Mouse (Mus musculus) E14TG2a.4 (cell line): ENCODE data around the gene Acvr2a.

Source experiments
- H3K27me3 ChIP-seq: 2 replicates; pipeline ENCODE4 v1.6.1; 2014; ENCODE audit warnings: low read length, control low read depth; ENCODE audit not compliant: insufficient read depth
- H3K36me3 ChIP-seq: 2 replicates; pipeline ENCODE4 v1.6.1; 2014; ENCODE audit warnings: low read length, control low read depth; ENCODE audit not compliant: insufficient read depth
- H3K4me1 ChIP-seq: replicated peaks from 2 replicates; pipeline ENCODE4 v1.6.1; 2014; ENCODE audit warnings: low read depth, low read length, control low read depth
- H3K4me3 ChIP-seq: replicated peaks from 2 replicates; pipeline ENCODE4 v1.5.1; 2014; ENCODE audit warnings: mild to moderate bottlenecking, low read length
- H3K9me3 ChIP-seq: 2 replicates; pipeline ENCODE4 v1.6.1; 2014; ENCODE audit warnings: low read length, control low read depth
- CTCF ChIP-seq: conservative IDR thresholded peaks from 2 replicates; pipeline ENCODE4 v1.5.1; 2014; ENCODE audit warnings: low read length
- NANOG ChIP-seq: IDR thresholded peaks from 2 replicates; pipeline ENCODE4 v1.6.1; 2014; ENCODE audit warnings: borderline replicate concordance, low read length, mixed read lengths
- POU5F1 ChIP-seq: IDR thresholded peaks from 2 replicates; pipeline ENCODE4 v1.6.1; 2014; ENCODE audit warnings: low read length, borderline replicate concordance

Acvr2a gene

GRCm38 (mm10) chr2:48813371-48814222, at the start of gene Acvr2a:
Acvr2a (plus strand) TSS chr2:48814109.
- H3K36me3 ChIP-seq: no peaks in the 10 kb centered on the region
- H3K4me1 ChIP-seq: peaks cover 36% of the 10 kb centered on the region
- H3K4me3 ChIP-seq: peak within 1 kb of the TSS; percentile 89
- H3K9me3 ChIP-seq: peaks cover 4% of the 10 kb centered on the region; the same call in 1 of the 2 replicates
- TF ChIP-seq CTCF (no peak), POU5F1 (no peak), NANOG (no peak)
- H3K27me3 ChIP-seq: peaks cover 14% of the 10 kb centered on the region

GRCm38 (mm10) chr2:48766513-48766912, 47.4 kb upstream of the Acvr2a start:
- TF ChIP-seq NANOG: no peak
- TF ChIP-seq POU5F1: no peak
- Histone ChIP-seq H3K9me3 (no peaks in the 10 kb centered on the region), H3K4me3 (no peak overlapping the region), H3K27me3 (no peaks in the 10 kb centered on the region), H3K4me1 (no peaks in the 10 kb centered on the region), H3K36me3 (no peaks in the 10 kb centered on the region)

- Histone ChIP-seq H3K27me3 (no peaks in the 10 kb centered on the region), H3K9me3 (no peaks in the 10 kb centered on the region), H3K4me3 (no peak overlapping the region), H3K4me1 (no peaks in the 10 kb centered on the region), H3K36me3 (no peaks in the 10 kb centered on the region)
- no peak for TF ChIP-seq POU5F1
- no peak for TF ChIP-seq NANOG
- no peak for TF ChIP-seq CTCF
These were observed 46.1 kb upstream of the Acvr2a start for GRCm38 (mm10) chr2:48767778-48768177.

- Histone ChIP-seq H3K4me1 (no peaks in the 10 kb centered on the region), H3K9me3 (no peaks in the 10 kb centered on the region), H3K36me3 (no peaks in the 10 kb centered on the region), H3K4me3 (no peak overlapping the region), H3K27me3 (no peaks in the 10 kb centered on the region)
- TF ChIP-seq POU5F1: no peak
- no peak for TF ChIP-seq CTCF
- no peak for TF ChIP-seq NANOG
These were observed 45.7 kb upstream of the Acvr2a start for GRCm38 (mm10) chr2:48768219-48768618.

GRCm38 (mm10) chr2:48770100-48770499, 43.8 kb upstream of the Acvr2a start:
- Histone ChIP-seq H3K36me3 (no peaks in the 10 kb centered on the region), H3K4me3 (no peak overlapping the region), H3K4me1 (no peaks in the 10 kb centered on the region), H3K9me3 (no peaks in the 10 kb centered on the region), H3K27me3 (no peaks in the 10 kb centered on the region)
- TF ChIP-seq NANOG: no peak
- no peak for TF ChIP-seq CTCF
- no peak for TF ChIP-seq POU5F1

GRCm38 (mm10) chr2:48770634-48771033, 43.3 kb upstream of the Acvr2a start:
- H3K9me3 ChIP-seq: no peaks in the 10 kb centered on the region
- H3K36me3 ChIP-seq: no peaks in the 10 kb centered on the region
- TF ChIP-seq POU5F1 (no peak), CTCF (no peak), NANOG (no peak)
- H3K27me3 ChIP-seq: no peaks in the 10 kb centered on the region
- H3K4me1 ChIP-seq: no peaks in the 10 kb centered on the region
- no peak overlapping the region for H3K4me3 ChIP-seq

- H3K4me3 ChIP-seq: no peak overlapping the region
- no peaks in the 10 kb centered on the region for H3K27me3 ChIP-seq
- no peaks in the 10 kb centered on the region for H3K9me3 ChIP-seq
- no peaks in the 10 kb centered on the region for H3K36me3 ChIP-seq
- no peak for TF ChIP-seq NANOG
- no peaks in the 10 kb centered on the region for H3K4me1 ChIP-seq
These were observed 38.6 kb upstream of the Acvr2a start for GRCm38 (mm10) chr2:48775281-48775680.

- no peaks in the 10 kb centered on the region for H3K36me3 ChIP-seq
- TF ChIP-seq NANOG: no peak
- no peak for TF ChIP-seq CTCF
- no peak for TF ChIP-seq POU5F1
- H3K27me3 ChIP-seq: no peaks in the 10 kb centered on the region
These were observed 25.0 kb upstream of the Acvr2a start for GRCm38 (mm10) chr2:48788901-48789300.

GRCm38 (mm10) chr2:48814223-48815038, 522 bp downstream of the Acvr2a start:
- TF ChIP-seq NANOG: no peak
- no peak for TF ChIP-seq CTCF
- TF ChIP-seq POU5F1: no peak
- Histone ChIP-seq H3K36me3 (no peaks in the 10 kb centered on the region), H3K27me3 (peaks cover 14% of the 10 kb centered on the region), H3K4me3 (peak overlapping the region; percentile 89), H3K4me1 (peaks cover 36% of the 10 kb centered on the region), H3K9me3 (peaks cover 4% of the 10 kb centered on the region; the same call in 1 of the 2 replicates)

More at GRCm38 (mm10) chr2:48788901-48789300, 25.0 kb upstream of the Acvr2a start:
- Histone ChIP-seq H3K9me3 (peaks cover 6% of the 10 kb centered on the region; the same call in 1 of the 2 replicates), H3K4me3 (no peak overlapping the region), H3K4me1 (no peaks in the 10 kb centered on the region)
